Mouse (Mus musculus): ENCODE measurements around the gene Gm2a. TPM values are rescaled to one million over a fixed set of nuclear protein-coding genes. Genes with fewer than 3 reads are reported as not detected.

Gene Gm2a
- polyA plus RNA-seq, 1 experiment from 2014 or later, result 49.4 TPM

DNA sequence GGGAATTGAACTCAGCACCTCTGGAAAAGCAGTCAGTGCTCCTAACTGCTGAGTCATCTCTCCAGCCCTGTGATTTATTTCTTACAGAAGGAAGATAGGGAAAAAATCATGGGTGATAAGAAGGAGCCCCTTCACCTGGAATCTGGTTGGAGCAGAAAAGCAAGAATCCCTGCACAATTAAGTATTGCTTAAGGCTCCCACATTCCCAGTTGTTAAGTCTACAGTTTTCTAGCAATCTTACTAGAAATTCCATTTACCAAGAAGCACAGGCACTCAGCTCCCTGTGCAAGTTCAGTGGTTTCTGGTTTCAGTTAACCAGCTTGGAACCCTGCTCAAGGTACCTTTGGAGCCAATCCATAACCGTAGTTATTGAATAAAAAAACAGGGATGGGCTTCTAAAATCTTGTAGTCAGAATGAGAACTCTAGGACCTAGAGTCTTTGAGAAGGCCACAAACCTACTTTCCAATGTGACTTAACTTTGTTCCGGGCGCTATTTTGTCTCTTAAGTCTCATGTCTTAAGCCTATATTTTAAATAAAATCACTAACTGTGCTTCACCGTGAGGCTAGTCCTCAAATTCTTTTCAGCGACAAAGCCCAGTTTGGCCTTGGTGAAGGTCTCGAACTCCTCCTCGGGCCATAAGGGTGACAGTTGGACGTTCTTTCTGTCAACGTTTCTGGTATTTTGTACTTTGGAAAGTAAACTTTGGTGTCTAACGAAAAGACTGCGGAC is 1.0 kb upstream of the Gm2a start:
- Histone ChIP-seq H3K9ac (peak overlapping the region; percentile 51; the same call in 1 of the 2 replicates), H3K9me3 (replicated peaks) (no peaks in the 10 kb centered on the region), H3K4me3 (peak overlapping the region; percentile 75), H3K4me2 (peak overlapping the region; percentile 86), H3K36me3 (no peaks in the 10 kb centered on the region), H3K27me3 (replicated peaks) (no peaks in the 10 kb centered on the region), H3K27ac (ENCODE audit: poor library complexity, severe bottlenecking) (peak overlapping the region; percentile 82), H3K4me1 (replicated peaks) (peaks cover 4% of the 10 kb centered on the region; the same call in 1 of the 2 replicates)
- no peak for ATAC-seq (ENCODE audit: insufficient number of reproducible peaks, low FRiP score)
- WGBS, result 30% methylated on average over 11 of the region's 11 CpGs

DNA sequence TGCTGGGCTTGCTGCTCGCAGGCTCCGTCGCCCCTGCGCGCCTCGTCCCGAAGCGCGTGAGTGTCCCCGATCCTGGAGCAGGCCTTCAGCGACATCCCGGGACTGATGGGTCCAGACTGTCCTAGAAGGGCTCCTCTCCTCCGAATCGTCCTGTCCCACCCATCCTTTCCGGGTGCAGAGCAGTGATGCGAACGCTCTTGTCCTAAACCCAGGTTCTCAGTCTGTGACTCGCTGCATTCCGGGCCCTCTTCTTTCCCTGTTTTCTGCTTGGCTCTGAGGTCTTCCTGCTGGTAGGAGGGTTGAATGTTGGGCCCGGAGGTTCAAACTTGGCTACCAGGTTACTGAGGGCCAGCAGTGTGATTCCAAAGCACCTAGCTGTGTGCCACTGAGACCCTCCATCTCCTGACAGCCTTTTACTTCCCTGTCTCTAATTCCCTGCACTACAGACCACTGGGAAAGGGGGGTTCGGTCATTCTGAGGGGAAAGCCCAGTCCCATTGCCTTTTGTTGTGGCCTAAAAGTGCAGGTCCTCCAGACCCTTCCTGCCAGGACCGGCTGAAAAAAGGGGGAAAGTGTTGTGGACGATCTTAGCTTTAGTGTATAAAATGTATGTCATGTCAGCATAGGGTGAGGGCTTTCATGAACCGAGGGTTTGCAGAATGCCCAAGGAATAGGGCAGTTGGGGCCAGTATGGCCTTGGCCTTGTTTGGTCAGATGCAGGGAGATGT is 437 bp downstream of the Gm2a start:
- WGBS, result 15% methylated on average over 24 of the region's 24 CpGs
- Histone ChIP-seq H3K9ac (peak overlapping the region; percentile 86), H3K4me2 (peak overlapping the region; percentile 86), H3K4me3 (peak overlapping the region; percentile 75), H3K36me3 (no peaks in the 10 kb centered on the region), H3K4me1 (replicated peaks) (peaks cover 4% of the 10 kb centered on the region; the same call in 1 of the 2 replicates), H3K27ac (ENCODE audit: poor library complexity, severe bottlenecking) (peak overlapping the region; percentile 65), H3K9me3 (replicated peaks) (no peaks in the 10 kb centered on the region), H3K27me3 (replicated peaks) (no peaks in the 10 kb centered on the region)
- ATAC-seq (ENCODE audit: insufficient number of reproducible peaks, low FRiP score), result peak; percentile 56; the same call in 1 of the 2 replicates

- Histone ChIP-seq H3K4me1 (replicated peaks) (peaks cover 4% of the 10 kb centered on the region; the same call in 1 of the 2 replicates), H3K36me3 (peaks cover 7% of the 10 kb centered on the region; the same call in 1 of the 2 replicates), H3K4me2 (no peak overlapping the region), H3K9me3 (replicated peaks) (no peaks in the 10 kb centered on the region), H3K9ac (no peak overlapping the region), H3K27ac (ENCODE audit: poor library complexity, severe bottlenecking) (no peak overlapping the region), H3K27me3 (replicated peaks) (no peaks in the 10 kb centered on the region), H3K4me3 (no peak overlapping the region)
- WGBS, result 82% methylated on average over 8 of the region's 8 CpGs
- ATAC-seq (ENCODE audit: insufficient number of reproducible peaks, low FRiP score), result no peak
Measured at GRCm38 (mm10) chr11:55099019-55099771, 1.3 kb downstream of the Gm2a start.

- Histone ChIP-seq H3K9ac (no peak overlapping the region), H3K4me2 (no peak overlapping the region), H3K9me3 (replicated peaks) (no peaks in the 10 kb centered on the region), H3K36me3 (peaks cover 7% of the 10 kb centered on the region; the same call in 1 of the 2 replicates), H3K27ac (ENCODE audit: poor library complexity, severe bottlenecking) (no peak overlapping the region), H3K27me3 (replicated peaks) (no peaks in the 10 kb centered on the region), H3K4me1 (replicated peaks) (peaks cover 4% of the 10 kb centered on the region; the same call in 1 of the 2 replicates), H3K4me3 (no peak overlapping the region)
- ATAC-seq (ENCODE audit: insufficient number of reproducible peaks, low FRiP score), result no peak
- 57% methylated on average over 4 of the region's 4 CpGs for WGBS
Measured at GRCm38 (mm10) chr11:55099868-55100267, 2.0 kb downstream of the Gm2a start.

DNA sequence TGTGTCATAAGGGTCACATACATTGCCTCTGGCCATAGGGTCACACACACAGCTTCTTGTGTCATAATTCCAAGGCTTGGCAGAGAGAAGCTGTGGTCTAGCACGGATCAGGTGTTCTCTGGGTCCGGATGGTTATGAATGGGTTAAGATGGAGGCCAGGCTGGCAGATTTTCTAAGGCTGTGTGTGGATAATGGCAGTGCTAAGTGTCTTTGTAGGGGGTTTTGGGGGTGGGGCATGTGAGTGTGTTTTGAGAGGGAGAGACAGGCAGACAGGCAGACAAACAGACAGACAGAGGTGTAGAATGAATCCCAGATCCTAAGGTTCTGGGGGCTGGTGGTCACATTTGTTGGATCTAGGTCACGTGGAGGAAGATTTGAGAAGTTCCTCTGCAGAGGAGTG is 4.1 kb downstream of the Gm2a start:
- Histone ChIP-seq H3K27me3 (replicated peaks) (no peaks in the 10 kb centered on the region), H3K4me2 (no peak overlapping the region), H3K9me3 (replicated peaks) (no peaks in the 10 kb centered on the region), H3K9ac (no peak overlapping the region), H3K4me1 (replicated peaks) (peaks cover 4% of the 10 kb centered on the region; the same call in 1 of the 2 replicates), H3K27ac (ENCODE audit: poor library complexity, severe bottlenecking) (no peak overlapping the region), H3K4me3 (no peak overlapping the region), H3K36me3 (peaks cover 13% of the 10 kb centered on the region; the same call in 1 of the 2 replicates)
- no peak for ATAC-seq (ENCODE audit: insufficient number of reproducible peaks, low FRiP score)
- 78% methylated on average over 3 of the region's 3 CpGs for WGBS

DNA sequence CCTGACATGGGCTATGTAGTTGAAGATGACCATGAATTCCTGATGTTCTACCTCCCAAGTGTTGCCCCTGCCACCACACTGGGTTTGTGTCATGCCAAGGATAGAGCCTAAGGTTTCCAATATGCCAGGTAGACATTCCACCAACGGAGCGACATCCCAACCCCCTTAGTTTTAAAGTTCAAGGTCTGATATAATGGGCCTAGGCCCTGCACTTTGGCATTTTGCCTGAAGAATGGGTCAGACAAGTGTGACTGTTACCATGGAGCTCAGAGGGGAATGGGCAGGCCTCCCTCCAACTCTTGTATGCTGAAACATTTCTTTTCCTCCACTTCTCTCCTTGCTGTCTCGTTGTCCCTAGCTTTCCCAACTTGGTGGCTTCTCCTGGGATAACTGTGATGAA is 5.3 kb downstream of the Gm2a start:
- no peak overlapping the region for H3K4me3 ChIP-seq
- no peaks in the 10 kb centered on the region for H3K9me3 ChIP-seq (replicated peaks)
- WGBS, result 89% methylated on average over 3 of the region's 3 CpGs
- no peak overlapping the region for H3K4me2 ChIP-seq
- no peaks in the 10 kb centered on the region for H3K27me3 ChIP-seq (replicated peaks)
- no peak for ATAC-seq (ENCODE audit: insufficient number of reproducible peaks, low FRiP score)
- H3K27ac ChIP-seq (ENCODE audit: poor library complexity, severe bottlenecking), result no peak overlapping the region
- H3K9ac ChIP-seq, result no peak overlapping the region
- peaks cover 4% of the 10 kb centered on the region; the same call in 1 of the 2 replicates for H3K4me1 ChIP-seq (replicated peaks)
- peaks cover 13% of the 10 kb centered on the region; the same call in 1 of the 2 replicates for H3K36me3 ChIP-seq

GRCm38 (mm10) chr11:55105389-55105788 is 7.5 kb downstream of the Gm2a start:
- H3K4me2 ChIP-seq, result no peak overlapping the region
- no peaks in the 10 kb centered on the region for H3K9me3 ChIP-seq (replicated peaks)
- H3K9ac ChIP-seq, result no peak overlapping the region
- WGBS, result 80% methylated on average over 4 of the region's 4 CpGs
- ATAC-seq (ENCODE audit: insufficient number of reproducible peaks, low FRiP score), result no peak
- H3K4me3 ChIP-seq, result no peak overlapping the region
- H3K36me3 ChIP-seq, result peaks cover 25% of the 10 kb centered on the region; the same call in 1 of the 2 replicates
- H3K4me1 ChIP-seq (replicated peaks), result peaks cover 7% of the 10 kb centered on the region
- no peak overlapping the region for H3K27ac ChIP-seq (ENCODE audit: poor library complexity, severe bottlenecking)
- no peaks in the 10 kb centered on the region for H3K27me3 ChIP-seq (replicated peaks)

GRCm38 (mm10) chr11:55106636-55107035 is 8.7 kb downstream of the Gm2a start:
- no peak for ATAC-seq (ENCODE audit: insufficient number of reproducible peaks, low FRiP score)
- H3K27ac ChIP-seq (ENCODE audit: poor library complexity, severe bottlenecking), result no peak overlapping the region
- no peaks in the 10 kb centered on the region for H3K27me3 ChIP-seq (replicated peaks)
- no peak overlapping the region for H3K4me3 ChIP-seq
- peaks cover 12% of the 10 kb centered on the region for H3K4me1 ChIP-seq (replicated peaks)
- H3K36me3 ChIP-seq, result peaks cover 25% of the 10 kb centered on the region; the same call in 1 of the 2 replicates
- no peak overlapping the region for H3K4me2 ChIP-seq
- no peak overlapping the region for H3K9ac ChIP-seq
- 83% methylated on average over 1 of the region's 1 CpGs for WGBS
- no peaks in the 10 kb centered on the region for H3K9me3 ChIP-seq (replicated peaks)

DNA sequence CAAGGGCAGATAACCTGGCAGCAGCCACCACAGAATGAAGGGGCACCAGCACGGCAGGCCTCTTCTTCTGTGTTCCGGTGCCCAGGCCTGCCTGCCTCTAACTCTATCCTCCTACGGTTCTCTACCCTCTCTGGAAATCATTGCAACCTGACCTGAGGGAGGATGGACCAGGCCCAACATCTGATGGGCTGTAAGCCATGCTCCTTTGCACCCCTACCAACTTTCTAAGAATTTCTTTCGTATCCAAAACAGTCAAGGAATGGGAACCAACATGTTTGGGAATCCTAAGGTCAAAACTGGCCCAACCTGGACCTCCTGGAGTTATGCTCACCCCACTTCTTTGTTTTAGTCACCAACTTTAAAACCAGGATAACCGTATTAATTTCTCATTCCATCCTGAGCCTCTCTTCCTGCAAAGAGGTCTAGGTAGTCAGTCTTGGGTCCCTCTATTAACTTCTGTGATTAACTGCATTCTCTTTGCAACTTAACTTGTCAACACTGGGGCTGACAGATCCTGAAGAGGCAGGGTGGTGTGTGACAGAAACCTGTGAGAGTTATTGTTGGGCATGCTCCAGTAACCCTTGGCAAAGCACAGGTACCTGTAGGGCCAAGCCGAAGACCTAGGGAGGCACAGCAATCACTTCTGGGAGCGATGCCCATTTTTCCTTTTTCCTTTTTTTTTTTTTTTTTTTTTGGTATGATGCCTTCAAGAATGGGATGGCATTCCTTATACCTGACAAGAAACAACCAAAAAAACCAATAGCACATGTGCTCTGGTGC is 11.8 kb downstream of the Gm2a start:
- H3K27me3 ChIP-seq (replicated peaks), result no peaks in the 10 kb centered on the region
- H3K27ac ChIP-seq (ENCODE audit: poor library complexity, severe bottlenecking), result no peak overlapping the region
- no peak overlapping the region for H3K9ac ChIP-seq
- H3K4me3 ChIP-seq, result no peak overlapping the region
- no peaks in the 10 kb centered on the region for H3K9me3 ChIP-seq (replicated peaks)
- H3K4me1 ChIP-seq (replicated peaks), result peaks cover 20% of the 10 kb centered on the region
- H3K4me2 ChIP-seq, result no peak overlapping the region
- WGBS, result 79% methylated on average over 7 of the region's 7 CpGs
- ATAC-seq (ENCODE audit: insufficient number of reproducible peaks, low FRiP score), result no peak
- peaks cover 19% of the 10 kb centered on the region; the same call in 1 of the 2 replicates for H3K36me3 ChIP-seq

DNA sequence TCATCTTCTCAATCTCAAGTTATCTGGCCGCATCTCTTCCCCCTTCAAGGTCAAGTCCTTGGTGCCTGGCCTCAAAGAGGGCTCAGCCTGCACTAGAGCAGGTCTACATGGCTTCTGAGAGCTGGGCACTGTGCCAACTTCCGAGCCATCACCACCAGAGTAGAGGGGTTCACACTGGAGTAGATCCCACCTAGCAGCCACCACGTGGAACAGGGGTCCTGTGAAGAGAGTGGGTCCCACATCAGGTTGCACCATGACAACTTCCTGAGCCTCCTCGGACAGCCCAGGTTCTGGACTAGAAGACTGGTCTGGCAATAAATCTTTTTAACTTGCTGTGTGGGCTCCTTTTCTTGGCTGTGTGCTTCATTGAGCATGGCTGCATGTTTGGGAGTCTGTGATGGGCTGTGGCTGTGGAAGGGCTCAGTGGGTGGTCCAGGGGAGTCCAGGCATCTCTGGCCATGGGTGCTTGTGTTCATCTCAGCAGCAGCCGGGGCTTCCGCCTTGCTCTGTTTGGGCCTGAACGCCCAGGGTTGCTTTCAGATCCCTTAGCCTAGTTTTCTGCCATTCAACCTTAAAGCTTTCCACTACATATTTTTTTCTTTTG is 12.8 kb downstream of the Gm2a start:
- WGBS, result 66% methylated on average over 7 of the region's 7 CpGs

More for the DNA sequence above, 12.8 kb downstream of the Gm2a start:
- Histone ChIP-seq H3K36me3 (peaks cover 17% of the 10 kb centered on the region; the same call in 1 of the 2 replicates), H3K27ac (ENCODE audit: poor library complexity, severe bottlenecking) (peak overlapping the region; percentile 0; the same call in 1 of the 2 replicates), H3K4me1 (replicated peaks) (peaks cover 20% of the 10 kb centered on the region), H3K4me3 (no peak overlapping the region), H3K27me3 (replicated peaks) (no peaks in the 10 kb centered on the region), H3K9me3 (replicated peaks) (0 out of 2 replicates have a peak, but pooled peaks cover 4% of the 10 kb centered on the region), H3K9ac (no peak overlapping the region), H3K4me2 (no peak overlapping the region)
- ATAC-seq (ENCODE audit: insufficient number of reproducible peaks, low FRiP score), result no peak

Measured in heart, embryonic 12.5 days (tissue).